Mouse (Mus musculus) midbrain, postnatal 0 days (tissue): ENCODE measurements around the gene Mpg. TPM values are rescaled to one million over a fixed set of nuclear protein-coding genes. Genes with fewer than 3 reads are reported as not detected.

Experiments
- ATAC-seq: fragments of 200-750 bp; cut with Nextera tagmentation; 2 replicates; pipeline ENCODE4 v1.8.0; 2017; ENCODE audit warnings: moderate number of reproducible peaks, mild to moderate bottlenecking, moderate TSS enrichment, moderate library complexity; ENCODE audit not compliant: low FRiP score
- DNase-seq: peaks from one replicate; pipeline ENCODE4 v3.0.0-alpha.2; 2015; ENCODE audit warnings: low spot score
- H3K27ac ChIP-seq: fragments of 300-500 bp; sonication (generic); 2 replicates; pipeline ENCODE4 v1.5.1; 2014; ENCODE audit warnings: low read depth, mild to moderate bottlenecking, low read length, mixed read lengths
- H3K27me3 ChIP-seq: fragments of 300-500 bp; sonication (generic); 2 replicates; pipeline ENCODE4 v1.6.1; 2014; ENCODE audit warnings: low read length, control low read depth, mixed read lengths; ENCODE audit not compliant: insufficient read depth
- H3K36me3 ChIP-seq: fragments of 300-500 bp; sonication (generic); 2 replicates; pipeline ENCODE4 v1.6.1; 2014; ENCODE audit warnings: low read length, control low read depth, mixed read lengths; ENCODE audit not compliant: insufficient read depth
- H3K4me1 ChIP-seq: fragments of 300-500 bp; sonication (generic); 2 replicates; pipeline ENCODE4 v1.6.1; 2014; ENCODE audit warnings: mild to moderate bottlenecking, control low read depth, antibody characterized with exemption, low read length, mixed read lengths; ENCODE audit not compliant: insufficient read depth
- H3K4me2 ChIP-seq: fragments of 300-500 bp; sonication (generic); 2 replicates; pipeline ENCODE4 v1.6.1; 2014; ENCODE audit warnings: low read depth, mild to moderate bottlenecking, low read length, mixed read lengths; ENCODE audit not compliant: poor library complexity, severe bottlenecking
- H3K4me3 ChIP-seq: fragments of 300-500 bp; sonication (generic); 2 replicates; pipeline ENCODE4 v1.5.1; 2014; ENCODE audit warnings: low read depth, mild to moderate bottlenecking, low read length, moderate library complexity
- H3K9ac ChIP-seq: fragments of 300-500 bp; sonication (generic); replicated peaks from 2 replicates; pipeline ENCODE4 v1.6.1; 2014; ENCODE audit warnings: mild to moderate bottlenecking, low read length, moderate library complexity, mixed read lengths; ENCODE audit not compliant: poor library complexity, severe bottlenecking
- H3K9me3 ChIP-seq: fragments of 300-500 bp; sonication (generic); 2 replicates; pipeline ENCODE4 v1.6.1; 2016; ENCODE audit warnings: low read length, control low read depth
- CTCF ChIP-seq: IDR thresholded peaks from 2 replicates; pipeline ENCODE4 v1.5.1; 2016; ENCODE audit warnings: antibody characterized with exemption, mild to moderate bottlenecking
- WGBS: fragments of 180-500 bp; shearing (Covaris S2); extraction: QIAGEN DNeasy Blood & Tissue Kit; methylation state at CpG from one replicate; pipeline ENCODE4 v1.1.7; 2014; 5-methylcytosine and 5-hydroxymethylcytosine counted together
- polyA plus RNA-seq: library from polyadenylated mRNA; unstranded; fragments of >200 nt; fragmentation: Nextera tagmentation; extraction: Ambion mirVana; gene quantifications from 2 replicates; pipeline ENCODE4 v1.2.1, GENCODE M21; 2015
- total RNA-seq: library from RNA; depleted of rRNA; stranded (reverse); fragments of >200 nt; gene quantifications from 2 replicates; pipeline ENCODE4 v1.2.3, GENCODE M21; 2014

The Mpg gene
- total and polyA plus RNA-seq, 2 experiments from 2014 or later = 31.2 to 31.7 TPM

DNA sequence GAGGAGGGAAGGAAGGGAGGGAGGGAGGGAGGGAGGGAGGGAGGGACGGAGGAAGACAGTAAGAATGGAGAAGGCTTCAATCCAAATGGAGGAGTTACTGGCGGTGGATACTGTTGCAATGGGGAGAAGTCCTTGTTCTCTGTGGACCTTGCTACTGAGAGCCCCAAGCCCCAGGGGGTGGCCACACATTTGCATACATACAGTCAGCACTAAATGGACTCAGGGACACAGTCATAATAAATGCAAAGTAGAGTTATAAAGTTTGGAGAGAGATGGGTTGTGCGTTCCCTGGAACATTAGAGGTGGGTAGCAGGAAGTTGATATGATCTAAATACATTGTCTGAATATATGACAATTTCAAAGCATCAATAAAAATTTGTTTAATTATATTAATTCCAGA, 40.3 kb upstream of the Mpg start:
- Histone ChIP-seq H3K4me1 (no peaks in the 10 kb centered on the region), H3K9me3 (no peaks in the 10 kb centered on the region), H3K36me3 (no peaks in the 10 kb centered on the region), H3K27me3 (no peaks in the 10 kb centered on the region), H3K9ac (no peak overlapping the region), H3K4me3 (no peak overlapping the region), H3K27ac (no peak overlapping the region), H3K4me2 (no peak overlapping the region)
- 78% methylated on average over 3 of the region's 3 CpGs for WGBS
- TF ChIP-seq CTCF = no peak
- DNase-seq = no peak
- no peak for ATAC-seq

DNA sequence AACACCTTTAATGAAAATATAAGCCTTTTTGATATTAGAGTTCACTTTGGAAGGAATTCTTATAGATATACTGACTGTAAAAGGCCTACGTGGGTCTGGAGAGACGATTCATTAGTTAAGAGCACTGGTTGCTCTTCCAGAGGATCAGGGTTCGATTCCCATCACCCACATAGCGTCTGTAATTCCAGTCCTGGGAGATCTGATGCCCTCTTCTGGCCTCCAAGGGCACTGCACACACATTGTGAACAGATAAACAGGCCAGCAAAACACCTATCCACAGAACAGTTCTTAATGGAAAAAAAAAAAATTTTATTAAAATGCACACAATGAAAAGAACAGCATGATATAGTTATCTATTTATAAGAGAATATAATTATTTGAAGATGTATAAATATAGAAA, 39.0 kb upstream of the Mpg start:
- DNase-seq = no peak
- peak; percentile 31 for TF ChIP-seq CTCF
- WGBS = 93% methylated on average over 4 of the region's 4 CpGs
- ATAC-seq = no peak
- H3K27ac ChIP-seq = no peak overlapping the region
- no peak overlapping the region for H3K4me2 ChIP-seq
- no peak overlapping the region for H3K4me3 ChIP-seq
- H3K9me3 ChIP-seq = no peaks in the 10 kb centered on the region
- no peaks in the 10 kb centered on the region for H3K36me3 ChIP-seq
- no peak overlapping the region for H3K9ac ChIP-seq
- no peaks in the 10 kb centered on the region for H3K4me1 ChIP-seq
- H3K27me3 ChIP-seq = no peaks in the 10 kb centered on the region

DNA sequence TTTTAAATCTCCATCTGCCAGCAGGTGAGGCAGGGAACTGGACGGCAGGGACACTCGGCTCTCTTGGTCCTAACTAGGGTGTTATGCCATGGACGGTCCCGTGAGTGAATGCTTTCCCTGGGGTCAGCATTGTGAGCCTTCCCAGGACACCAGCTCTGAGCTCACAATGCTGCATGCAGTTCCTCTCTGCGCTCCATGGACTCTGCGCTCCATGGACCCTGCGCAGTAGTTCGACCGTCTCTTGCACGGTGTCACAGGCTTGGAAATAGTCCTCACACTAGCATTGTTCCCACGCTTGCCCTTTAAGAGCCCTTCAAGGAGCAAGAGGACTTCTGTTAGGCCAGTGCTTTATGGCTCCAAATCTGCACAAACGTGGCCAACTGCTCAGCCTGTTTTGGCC, 37.4 kb upstream of the Mpg start:
- H3K4me2 ChIP-seq = no peak overlapping the region
- TF ChIP-seq CTCF = no peak
- no peaks in the 10 kb centered on the region for H3K9me3 ChIP-seq
- no peak overlapping the region for H3K27ac ChIP-seq
- no peak overlapping the region for H3K9ac ChIP-seq
- WGBS = 84% methylated on average over 12 of the region's 12 CpGs
- ATAC-seq (no peak), DNase-seq (no peak)
- no peaks in the 10 kb centered on the region for H3K36me3 ChIP-seq
- no peak overlapping the region for H3K4me3 ChIP-seq
- no peaks in the 10 kb centered on the region for H3K4me1 ChIP-seq
- H3K27me3 ChIP-seq = no peaks in the 10 kb centered on the region

DNA sequence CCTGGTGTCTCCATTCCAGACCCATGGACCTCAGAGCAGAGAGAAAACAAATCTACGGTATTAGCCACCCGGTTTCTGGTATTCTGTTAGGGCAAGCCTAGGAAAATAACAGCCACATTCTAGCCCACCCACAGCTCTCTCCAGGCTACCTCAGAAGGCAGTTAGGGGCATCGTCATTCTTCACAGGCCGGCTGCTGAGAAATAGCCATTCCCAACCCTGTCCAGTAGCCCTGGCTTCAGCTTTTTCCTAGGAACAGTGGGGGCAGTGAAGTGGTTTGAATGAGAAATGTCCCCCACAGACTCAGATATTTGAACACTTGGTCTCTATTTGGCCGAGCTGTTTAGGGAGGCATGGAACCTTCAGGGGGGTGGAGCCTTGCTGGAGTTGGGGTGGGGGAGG, 36.9 kb upstream of the Mpg start:
- no peak for ATAC-seq
- Histone ChIP-seq H3K4me3 (no peak overlapping the region), H3K27me3 (no peaks in the 10 kb centered on the region), H3K36me3 (no peaks in the 10 kb centered on the region), H3K27ac (no peak overlapping the region), H3K9ac (no peak overlapping the region), H3K9me3 (no peaks in the 10 kb centered on the region), H3K4me1 (no peaks in the 10 kb centered on the region), H3K4me2 (no peak overlapping the region)
- 75% methylated on average over 5 of the region's 5 CpGs for WGBS
- no peak for DNase-seq
- TF ChIP-seq CTCF = no peak

DNA sequence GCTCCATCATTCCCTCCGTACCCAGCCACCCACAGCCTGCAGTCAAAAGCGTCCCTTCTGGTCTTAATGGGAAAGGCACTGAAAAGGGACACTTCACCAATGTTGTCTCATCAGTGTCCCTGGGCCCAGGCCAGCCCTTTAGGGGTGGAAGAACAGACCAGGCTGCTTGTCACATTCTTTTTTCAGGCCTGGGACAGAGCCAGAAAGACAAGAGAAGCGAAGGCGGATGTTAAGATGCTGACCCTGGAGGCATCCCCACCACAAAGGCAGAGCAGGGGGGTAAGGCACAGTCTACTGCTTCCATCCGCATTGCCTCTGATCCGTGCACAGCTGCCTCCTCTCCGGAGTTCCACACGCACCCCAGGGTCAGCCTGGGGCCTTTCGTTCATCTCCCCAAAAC, 36.2 kb upstream of the Mpg start:
- H3K27ac ChIP-seq = no peak overlapping the region
- H3K27me3 ChIP-seq = no peaks in the 10 kb centered on the region
- H3K36me3 ChIP-seq = no peaks in the 10 kb centered on the region
- no peaks in the 10 kb centered on the region for H3K9me3 ChIP-seq
- 72% methylated on average over 9 of the region's 9 CpGs for WGBS
- no peak for TF ChIP-seq CTCF
- no peaks in the 10 kb centered on the region for H3K4me1 ChIP-seq
- 0 out of 2 replicates have a peak overlapping the region, but pooled peaks have one; percentile 36 for H3K9ac ChIP-seq
- ATAC-seq = no peak
- no peak overlapping the region for H3K4me2 ChIP-seq
- no peak overlapping the region for H3K4me3 ChIP-seq
- DNase-seq = peak; percentile 25

DNA sequence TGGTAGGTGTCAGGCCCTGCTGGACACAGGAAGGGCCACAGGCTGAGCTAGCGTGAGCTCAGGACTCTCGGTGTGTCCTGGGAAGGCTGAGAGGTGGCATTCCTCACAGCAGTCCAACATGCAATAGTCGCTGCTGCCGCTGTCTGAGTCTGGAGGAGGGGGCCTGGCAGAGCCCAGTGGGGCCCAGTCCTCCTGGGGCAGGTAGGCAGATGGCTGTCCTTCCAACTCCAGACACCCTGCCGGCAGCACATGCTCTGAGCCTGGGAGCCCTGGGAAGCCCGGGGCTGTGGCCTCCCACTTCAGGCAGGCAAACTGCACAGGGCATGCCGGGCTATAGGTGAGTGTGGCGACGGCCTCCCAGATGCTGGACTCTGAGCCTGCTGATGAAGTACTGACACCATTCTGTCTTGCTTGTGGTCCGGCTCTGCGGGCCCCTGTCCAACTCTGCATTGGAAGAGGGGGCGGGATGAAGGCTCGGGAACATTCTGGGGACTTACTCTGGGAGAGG, 35.6 kb upstream of the Mpg start:
- H3K27ac ChIP-seq = no peak overlapping the region
- ATAC-seq (no peak; the same call in 1 of the 2 replicates), DNase-seq (no peak)
- H3K27me3 ChIP-seq = no peaks in the 10 kb centered on the region
- H3K9me3 ChIP-seq = no peaks in the 10 kb centered on the region
- 0 out of 2 replicates have a peak overlapping the region, but pooled peaks have one; percentile 36 for H3K9ac ChIP-seq
- no peaks in the 10 kb centered on the region for H3K36me3 ChIP-seq
- WGBS = 73% methylated on average over 13 of the region's 13 CpGs
- H3K4me1 ChIP-seq = no peaks in the 10 kb centered on the region
- no peak overlapping the region for H3K4me2 ChIP-seq
- no peak for TF ChIP-seq CTCF
- H3K4me3 ChIP-seq = no peak overlapping the region
